Mouse (Mus musculus) myocyte (in vitro differentiated cells): ENCODE data around the gene Nme4.

Experiments
- POLR2A ChIP-seq: IDR thresholded peaks from one replicate; pipeline ENCODE4 v1.6.1; 2011; ENCODE audit warnings: low read depth, mild to moderate bottlenecking, control low read depth, moderate library complexity; ENCODE audit not compliant: insufficient read length
- USF1 ChIP-seq: IDR thresholded peaks from one replicate; pipeline ENCODE4 v1.6.1; 2011; ENCODE audit warnings: low read depth, mild to moderate bottlenecking, control low read depth, moderate library complexity

GRCm38 (mm10) chr17:26052074-26052473 is 43.3 kb downstream of the Nme4 start:
- TF ChIP-seq USF1, result no peak
- no peak for TF ChIP-seq POLR2A
